Mouse (Mus musculus) cerebellum, adult (tissue): ENCODE measurements around the gene Tas2r114.

Experiments used
- ATAC-seq: cut with Nextera tagmentation; 2 replicates; pipeline ENCODE4 v1.9.2; 2017; ENCODE audit warnings: mild to moderate bottlenecking, moderate library complexity, mixed read lengths; ENCODE audit not compliant: insufficient number of reproducible peaks, low FRiP score, low TSS enrichment

Tas2r114 gene

DNA sequence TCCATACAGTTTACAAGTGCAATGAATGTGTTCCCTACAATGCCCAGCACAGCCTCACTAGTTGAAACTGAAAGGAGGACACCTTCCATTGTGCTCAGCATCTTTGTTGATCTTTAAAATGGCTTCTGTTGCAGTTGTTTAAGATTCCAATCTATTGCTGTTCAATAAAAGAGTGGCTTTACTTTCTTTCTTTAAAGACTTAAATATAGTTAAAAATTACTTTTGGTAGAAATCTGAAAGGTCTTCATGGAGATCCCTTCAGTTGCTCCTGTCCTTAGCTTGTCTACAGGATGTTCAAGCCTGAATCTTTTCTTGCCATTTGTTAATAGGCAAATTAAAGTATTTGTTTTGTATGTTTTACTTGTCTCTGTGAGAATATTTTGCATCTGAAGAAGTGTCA is at the start of gene Tas2r114:
Gene Tas2r114, minus strand, starts transcription at position 101 of the 400 bp plus-strand sequence.
- no peak for ATAC-seq

DNA sequence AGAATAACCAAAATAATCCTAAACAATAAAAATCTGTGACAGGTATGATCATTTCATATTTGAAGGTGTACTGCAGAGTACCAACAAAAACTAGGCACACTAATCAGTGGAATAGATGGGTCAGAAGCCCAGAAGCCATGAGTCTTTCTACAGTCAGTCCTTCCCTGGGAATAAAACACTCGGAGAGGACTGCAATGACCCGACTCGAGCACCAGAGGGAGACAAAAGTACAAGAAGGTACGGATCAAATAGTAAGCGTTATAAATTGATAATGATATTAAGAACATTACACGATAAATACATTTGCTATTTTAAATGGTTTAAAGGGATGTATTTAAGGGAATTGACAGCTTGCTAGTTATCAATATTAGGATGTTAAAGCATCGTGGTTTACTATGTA is 22.9 kb upstream of the Tas2r114 start:
- ATAC-seq: no peak

DNA sequence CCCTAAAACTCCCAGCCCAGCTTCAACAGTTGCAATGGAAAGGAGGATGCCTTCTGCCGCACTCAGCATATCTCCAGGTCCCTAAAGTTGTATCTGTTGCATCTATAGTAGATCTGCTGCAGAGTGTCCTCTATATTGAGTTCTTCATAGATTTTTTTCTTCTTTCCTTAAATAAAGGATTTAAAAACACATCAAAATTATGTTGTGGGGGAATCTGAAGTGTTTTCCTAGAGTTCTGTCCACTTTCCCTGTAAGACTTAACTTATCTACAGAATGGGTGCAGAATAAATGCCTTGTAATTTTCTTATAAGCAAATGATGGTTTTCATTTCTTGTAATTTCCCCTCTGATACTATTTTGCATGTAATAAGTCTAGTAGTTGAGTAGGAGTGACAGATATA is 2.5 kb downstream of the Tas2r114 start, which contains the start of gene Tas2r105:
Gene Tas2r105, minus strand, starts transcription at position 101 of the 400 bp plus-strand sequence.
- no peak for ATAC-seq

DNA sequence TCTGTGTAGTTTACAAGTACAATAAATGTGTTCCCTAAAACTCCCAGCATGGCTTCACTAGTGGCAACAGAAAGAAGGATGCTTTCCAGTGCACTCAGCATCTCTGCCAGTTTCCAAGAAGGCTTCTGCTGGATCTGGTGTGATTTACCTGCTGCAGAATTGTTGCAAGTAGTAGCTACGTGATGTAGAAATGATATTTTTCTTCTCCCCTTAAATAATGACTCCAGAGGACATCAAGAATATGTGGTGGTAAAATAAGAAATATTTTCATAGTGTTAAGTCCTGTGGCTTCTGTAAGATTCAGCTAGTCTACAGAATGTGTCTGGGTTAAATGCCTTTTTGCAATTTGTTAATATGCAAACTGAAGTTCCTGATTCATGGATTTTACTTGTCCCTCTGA is 4.2 kb downstream of the Tas2r114 start, which contains the start of gene Tas2r104:
Gene Tas2r104, minus strand, starts transcription at position 101 of the 400 bp plus-strand sequence.
- ATAC-seq: no peak

DNA sequence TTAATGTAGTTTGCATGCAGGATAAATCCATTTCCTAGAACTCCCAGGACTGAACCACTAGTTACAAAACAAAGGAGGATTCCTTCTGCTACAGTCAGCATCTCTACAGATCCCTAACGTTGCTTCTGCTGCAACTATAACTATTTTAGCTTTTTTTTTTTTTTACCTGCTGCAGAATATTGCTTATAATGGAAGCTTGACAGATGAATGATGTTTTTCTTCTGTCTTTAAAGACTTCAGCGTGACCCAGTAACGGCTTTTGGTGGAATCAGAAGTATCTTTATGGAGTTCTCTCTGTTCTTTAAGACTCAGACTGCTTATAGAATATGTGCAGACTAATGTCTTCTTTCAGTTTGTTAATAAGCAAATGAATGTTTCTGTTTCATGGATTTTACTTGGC is 11.1 kb downstream of the Tas2r114 start, which contains the start of gene Tas2r106:
Gene Tas2r106, minus strand, starts transcription at position 101 of the 400 bp plus-strand sequence.
- no peak for ATAC-seq

DNA sequence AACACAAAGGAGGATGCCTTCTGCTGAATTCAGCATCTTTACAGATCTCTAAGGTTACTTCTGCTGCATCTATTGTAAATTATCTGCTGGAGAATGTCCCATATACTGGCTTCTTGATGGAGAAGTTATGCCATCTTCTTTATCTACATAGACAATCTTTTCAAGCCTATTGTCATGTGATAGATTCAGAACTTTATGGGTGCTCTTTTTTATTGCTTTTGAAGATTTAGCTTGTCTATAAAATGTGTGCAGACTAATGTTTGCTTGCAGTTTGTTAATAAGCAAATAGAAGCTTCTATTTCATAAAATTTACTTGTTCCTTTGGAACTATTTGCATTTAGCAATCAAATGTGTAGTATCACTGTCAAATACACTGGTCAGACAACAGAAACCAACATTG is 29.8 kb downstream of the Tas2r114 start, which contains the start of gene Tas2r107:
Gene Tas2r107, minus strand, starts transcription at position 101 of the 400 bp plus-strand sequence.
- no peak for ATAC-seq
